Mouse (Mus musculus) embryo, embryonic 9.5 days (tissue): Measurements from ENCODE around the gene Cep78.

Source experiments
- DNase-seq: peaks from one replicate; pipeline ENCODE4 v3.0.0-alpha.2; 2017; ENCODE audit errors: extremely low spot score

The Cep78 gene

DNA sequence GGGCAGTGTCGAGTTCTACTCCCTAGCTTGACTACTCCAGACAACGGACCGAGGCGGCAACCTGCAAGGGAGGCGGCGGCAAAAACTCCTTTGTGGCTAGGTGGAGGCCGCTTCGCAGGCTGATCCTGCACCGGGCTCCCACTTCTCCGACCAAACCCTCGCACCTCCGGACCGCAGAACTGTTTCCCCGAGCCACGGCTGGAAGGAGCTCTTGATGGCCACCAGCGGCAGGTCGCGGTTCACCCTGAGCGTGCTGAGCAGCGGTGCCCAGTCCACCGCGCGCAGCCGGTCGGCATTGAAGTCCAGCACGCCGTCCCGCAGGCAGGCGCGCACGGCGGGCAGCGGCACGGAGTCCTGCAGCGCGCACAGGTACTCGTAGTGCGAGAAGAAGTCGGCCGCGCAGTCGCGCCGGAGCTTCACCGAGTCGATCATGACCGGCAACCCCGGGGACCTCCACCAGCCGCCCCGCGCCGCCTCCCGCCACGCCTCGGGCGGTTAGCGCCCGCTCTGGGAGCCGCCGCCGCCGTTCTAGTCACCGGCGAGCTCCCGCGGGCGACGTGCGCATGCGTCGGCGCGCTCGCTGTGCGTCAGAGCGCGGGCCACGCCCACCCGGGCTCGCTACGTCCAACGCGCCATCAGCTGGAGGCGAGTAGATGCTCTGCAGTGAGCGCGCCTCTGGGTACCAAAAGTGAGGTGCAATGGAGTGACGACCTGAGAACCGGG, at the start of gene Cep78:
Cep78 (minus strand) TSS at position 541 of the 723 bp plus-strand sequence.
- peak; percentile 87 for DNase-seq

DNA sequence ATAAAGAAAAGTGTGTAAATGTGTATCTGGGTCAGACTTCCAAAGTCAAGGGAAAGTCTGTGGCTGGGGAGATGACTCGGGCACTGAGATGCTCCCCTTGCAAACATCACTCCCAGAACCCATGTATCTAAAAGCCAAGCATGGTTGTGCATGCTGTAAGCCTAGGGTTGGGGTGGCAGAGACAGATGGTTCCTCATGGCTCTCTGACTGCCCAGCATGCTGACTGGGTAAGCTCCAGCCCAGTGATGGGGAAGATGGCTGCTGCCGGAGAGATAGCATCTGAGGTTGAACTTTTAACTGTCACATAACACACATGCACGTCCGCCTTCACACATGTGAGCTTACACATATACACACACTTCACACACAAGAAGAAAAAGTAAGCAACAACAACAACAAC, 46.5 kb upstream of the Cep78 start:
- DNase-seq: no peak

DNA sequence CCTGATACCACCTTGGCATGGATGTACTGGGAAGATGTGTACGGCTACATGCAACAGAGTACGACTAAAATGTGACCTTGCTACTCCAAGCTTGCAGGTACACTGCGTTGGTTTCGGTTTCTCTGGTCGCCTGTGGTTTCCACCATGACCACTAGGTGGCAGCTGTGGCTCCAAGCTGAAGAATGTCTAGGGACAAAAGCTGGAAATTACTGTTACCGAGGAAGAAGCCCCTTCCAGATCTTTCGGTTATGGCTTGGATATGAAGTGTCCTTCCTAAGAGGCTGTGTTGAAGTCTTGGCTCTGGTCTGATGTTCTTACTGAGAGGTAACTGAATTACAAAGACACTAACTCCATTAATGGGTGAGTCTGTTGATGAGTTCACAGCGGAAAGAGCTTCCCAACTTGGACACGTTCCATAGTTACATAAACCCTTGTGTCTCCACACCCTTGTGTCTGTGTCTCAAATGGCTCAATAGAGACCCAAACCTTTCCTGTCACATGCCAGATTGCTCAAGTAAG, 44.5 kb upstream of the Cep78 start:
- DNase-seq: peak; percentile 32

DNA sequence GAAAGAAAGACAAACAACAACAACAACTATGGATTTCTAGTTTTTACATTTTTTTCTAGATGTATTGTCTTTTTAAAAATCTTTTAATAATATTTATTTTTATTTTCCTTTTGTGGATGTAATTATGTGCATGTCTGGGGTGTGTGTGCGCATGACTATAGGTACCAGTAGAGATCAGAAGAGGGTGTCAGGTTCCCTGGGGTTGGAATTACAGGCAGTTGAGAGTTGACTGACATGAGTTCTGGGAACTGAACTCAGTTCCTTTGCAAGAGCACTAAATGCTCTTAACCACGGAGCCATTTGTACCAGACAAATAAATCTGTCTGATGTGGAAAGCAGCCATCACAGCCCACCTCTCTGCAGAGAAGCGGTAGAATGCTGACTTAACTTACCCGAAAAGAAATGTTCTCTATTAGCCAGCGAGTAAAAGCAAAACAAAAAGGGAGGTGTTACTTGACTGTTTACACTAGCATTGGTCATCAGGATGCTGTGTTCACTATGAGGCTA, 44.0 kb upstream of the Cep78 start:
- DNase-seq: no peak

DNA sequence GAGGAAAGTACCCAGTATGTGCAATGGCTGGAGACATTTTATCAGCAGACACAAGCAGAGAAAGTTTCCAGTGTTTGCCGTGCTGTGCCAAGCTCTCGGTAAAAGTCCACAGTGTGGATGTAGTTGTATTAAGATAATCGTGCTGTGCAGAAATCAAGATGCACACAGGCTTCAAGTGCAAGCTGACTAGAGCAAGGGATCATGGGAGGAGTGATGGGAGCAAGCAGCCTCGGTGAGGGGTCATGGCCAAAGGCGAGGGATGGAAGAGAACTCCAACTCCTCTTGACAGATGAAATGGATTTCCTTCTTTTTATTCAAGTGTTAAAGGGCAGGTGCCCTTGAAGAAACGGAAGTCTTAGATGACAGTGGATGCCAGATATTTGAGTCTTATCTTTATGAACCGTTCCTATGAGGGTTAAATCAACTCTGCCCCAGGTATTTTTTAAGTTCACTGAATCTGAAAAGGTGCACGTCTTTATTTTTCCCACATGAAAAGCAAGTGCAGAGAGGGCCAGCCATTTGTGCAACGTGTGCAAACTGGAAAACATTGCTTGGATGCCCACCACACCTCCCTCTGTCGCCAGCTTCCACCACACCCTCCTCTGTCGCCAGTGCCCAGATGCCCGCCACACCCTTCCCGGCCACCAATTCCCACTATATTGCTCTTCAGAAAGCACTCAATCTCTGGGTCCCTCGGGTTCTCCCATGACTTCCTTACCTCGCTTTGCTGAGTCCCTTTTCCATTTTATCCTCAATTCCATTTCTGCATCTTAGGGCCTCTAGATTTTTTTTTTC, 43.3 kb upstream of the Cep78 start:
- DNase-seq: no peak

DNA sequence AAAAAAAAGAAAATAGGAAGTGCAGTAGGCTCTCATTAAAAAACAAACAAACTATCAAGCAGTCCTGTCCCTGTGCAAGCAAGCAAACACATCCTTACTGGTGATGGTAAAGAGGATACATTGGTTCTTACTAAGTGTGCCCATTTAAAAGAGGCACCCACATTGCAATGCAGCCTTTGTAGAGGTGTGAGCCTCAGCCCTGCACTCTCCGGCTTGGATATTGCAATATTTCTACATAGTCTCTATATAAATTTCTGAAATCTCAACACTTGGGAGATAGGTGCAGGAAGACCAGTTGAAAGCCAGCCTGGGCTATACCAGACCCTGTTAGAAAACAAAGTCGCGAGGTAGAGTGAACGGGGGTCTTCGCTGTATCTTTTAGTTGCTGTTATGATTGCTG, 41.5 kb upstream of the Cep78 start:
- DNase-seq: no peak

DNA sequence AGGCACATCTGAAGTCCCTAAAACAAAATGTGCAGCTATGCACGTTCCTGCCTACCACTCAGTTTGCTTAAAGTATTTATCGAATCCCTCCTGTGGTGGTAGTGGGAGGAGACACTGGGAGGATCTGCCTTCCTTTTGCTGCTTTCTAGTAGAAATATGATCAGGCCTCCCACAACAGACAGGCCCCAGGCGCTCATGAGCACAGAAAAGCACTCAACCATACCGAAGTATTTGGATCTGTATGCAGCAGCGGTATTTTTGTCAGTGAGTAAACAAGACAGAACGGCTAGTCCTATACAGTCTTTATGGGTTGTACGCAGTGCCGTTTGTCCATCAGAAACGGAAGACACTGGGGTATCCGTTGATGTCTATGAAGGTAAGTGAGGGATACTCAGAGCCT, 37.4 kb upstream of the Cep78 start:
- no peak for DNase-seq

DNA sequence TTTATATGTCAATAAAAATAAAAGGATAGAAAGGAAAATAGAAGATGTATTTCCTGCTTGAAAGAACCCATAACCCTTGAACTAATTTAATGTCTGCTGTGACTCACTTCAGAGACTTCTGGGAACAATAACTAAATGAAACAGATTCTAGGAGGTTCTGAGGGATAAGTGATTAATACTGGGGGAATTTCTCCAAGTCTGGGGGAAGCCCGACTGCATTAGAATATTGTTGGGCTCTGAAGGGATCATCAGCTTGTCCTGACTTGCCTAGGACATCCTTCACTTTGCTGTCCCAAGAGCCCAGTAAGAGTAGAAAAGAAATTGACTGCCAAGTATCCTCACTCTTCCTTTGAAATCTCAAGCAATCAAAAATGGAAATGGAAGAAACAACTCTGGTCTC, 31.4 kb upstream of the Cep78 start:
- no peak for DNase-seq

DNA sequence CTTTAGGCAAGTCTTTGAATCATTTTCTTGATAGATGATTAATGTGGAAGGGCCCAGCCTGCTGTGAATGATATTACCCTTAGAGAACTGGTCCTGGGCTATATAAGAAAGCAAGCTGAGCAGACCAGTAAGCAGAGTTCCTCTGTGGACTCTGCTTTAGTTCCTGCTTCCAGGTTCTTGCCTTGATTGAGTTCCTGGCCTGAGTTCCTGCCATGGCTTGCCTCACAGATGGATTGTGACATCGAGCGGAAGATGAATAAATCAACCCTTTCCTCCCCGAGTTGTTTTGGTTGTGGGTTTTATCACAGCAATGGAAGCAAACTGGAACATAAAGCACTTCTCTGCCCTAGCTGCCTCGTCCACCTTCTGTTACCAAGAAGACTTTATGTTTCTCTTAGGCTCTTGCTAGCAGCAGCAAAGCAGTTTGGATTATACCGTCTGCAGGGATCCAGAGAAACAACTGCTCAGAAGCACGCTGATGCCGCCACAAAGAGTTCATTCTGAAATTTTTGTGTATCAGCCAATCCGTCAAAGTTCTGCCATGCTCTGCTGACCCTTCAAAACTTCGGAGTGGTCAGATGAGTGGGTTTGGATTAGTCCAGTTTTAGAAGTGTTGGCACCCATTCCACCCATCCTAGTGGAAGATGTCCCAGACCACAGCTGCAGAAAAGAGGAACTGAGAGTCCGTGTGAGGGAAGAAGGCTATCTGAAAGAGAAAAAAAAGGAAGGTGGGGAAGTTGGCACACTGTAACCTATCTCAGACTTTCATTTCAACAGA, 30.6 kb upstream of the Cep78 start:
- DNase-seq: no peak

DNA sequence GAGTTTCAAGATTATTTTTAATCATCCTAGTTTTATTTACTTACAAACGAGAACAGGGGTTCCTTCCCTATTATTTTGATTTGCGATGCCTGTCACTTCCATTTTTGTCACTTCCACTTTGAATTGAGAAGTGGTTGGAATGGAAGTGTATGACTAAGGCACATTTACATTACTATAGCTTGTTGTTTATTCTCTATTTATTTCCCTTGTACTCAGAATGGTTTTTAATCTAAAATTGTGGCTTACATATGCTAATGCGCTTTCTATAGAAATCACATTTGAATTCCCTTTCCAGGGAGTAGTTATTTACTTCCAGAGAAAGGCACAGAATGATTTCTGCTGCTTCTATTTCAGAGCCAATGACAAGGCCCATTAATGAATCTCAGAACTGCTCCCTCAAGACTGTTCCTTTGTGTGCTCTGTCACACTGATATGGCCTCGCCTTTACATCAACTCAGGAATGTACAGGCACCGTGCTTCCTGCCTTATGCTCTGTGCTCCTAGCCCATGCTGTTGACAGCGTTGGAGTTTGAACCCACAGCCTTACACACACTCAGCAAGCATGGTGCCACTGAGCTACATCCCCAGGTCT, 25.1 kb upstream of the Cep78 start:
- no peak for DNase-seq

DNA sequence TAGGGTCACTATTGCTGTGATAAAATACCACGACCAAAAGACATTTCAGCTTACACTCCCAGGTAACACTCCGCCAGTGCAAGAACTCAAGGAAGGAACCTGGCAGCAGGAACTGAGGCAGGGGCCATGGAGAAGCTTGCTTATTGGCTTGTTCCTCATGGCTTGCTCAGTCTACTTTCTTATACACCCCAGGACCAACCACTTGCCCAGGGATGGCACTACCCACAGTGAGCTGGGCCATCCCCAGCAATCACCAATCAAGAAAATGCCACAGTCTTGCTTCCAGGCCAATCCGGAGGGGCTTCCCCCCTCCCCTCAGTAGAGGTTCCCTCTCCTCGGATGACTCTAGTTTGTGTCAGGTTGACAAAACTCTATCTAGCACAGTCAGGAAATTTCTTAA, 24.3 kb upstream of the Cep78 start:
- no peak for DNase-seq

DNA sequence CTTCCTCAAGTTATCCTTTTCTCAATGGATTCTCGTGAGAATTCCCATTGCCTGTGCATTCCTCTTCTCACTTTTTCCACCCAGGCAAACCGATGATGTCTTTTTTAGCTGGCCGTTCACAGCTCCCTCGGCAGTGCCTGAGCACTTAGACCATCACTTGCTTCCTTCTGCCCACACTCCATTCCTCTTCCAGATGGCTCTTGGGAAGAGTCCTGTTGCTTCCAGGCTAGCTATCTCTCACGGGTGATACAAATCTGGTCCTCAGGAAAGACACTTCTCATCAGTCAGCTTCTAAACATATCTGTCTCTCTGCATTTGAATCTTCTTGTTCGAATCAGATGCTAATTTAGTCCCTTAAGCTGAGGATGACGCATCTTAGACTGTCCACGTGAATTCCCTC, 22.3 kb upstream of the Cep78 start:
- no peak for DNase-seq

DNA sequence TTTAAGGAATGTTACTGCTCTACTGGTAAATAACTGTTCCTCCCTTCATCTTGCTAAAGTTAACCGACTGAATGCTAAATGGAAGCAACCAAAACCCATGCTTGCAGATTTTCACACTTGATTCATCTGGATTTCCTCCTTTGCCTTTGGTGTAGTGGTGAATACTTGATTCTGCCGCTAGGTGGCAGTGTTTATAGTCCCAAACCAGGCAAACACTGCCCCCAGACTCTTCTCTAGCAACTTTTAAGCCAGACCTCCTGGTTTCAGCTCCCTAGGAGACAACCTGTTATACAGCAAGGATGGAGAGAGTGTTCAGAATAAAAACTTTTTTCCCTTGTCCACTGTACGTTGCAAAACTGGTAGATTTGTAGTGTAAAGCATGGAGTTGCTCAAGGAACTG, 13.4 kb upstream of the Cep78 start:
- DNase-seq: peak; percentile 57

DNA sequence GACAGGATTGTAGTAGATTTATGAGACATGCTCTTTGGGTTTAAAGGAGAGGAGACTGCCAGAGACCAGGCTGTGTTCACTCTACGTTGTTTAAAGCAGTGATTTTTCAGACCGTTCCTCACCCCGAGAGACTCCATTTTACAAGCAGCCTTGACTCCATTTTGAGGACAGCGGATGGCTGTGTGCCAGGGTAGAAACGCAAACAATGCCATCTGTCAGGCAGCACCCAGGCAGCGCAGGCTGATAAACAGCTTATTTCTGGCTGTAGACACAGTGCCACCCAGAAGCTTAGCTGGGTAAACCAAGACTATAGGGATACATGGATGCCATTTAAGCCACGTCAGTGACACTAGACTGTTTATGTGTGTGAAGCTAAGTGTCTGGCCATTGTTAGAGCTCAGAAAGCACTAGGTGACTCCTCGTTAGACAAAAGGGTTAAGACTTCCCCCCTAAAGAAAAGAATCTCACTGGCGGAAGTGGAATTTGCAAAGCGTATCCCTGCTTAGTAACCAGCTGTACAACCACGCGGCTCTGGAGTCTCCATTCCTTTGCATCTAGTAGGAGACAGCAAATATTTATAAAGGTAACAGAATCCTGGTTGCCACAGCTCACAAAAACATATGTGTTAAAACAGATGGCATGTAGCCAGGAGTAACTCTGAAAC, 12.2 kb upstream of the Cep78 start:
- no peak for DNase-seq

DNA sequence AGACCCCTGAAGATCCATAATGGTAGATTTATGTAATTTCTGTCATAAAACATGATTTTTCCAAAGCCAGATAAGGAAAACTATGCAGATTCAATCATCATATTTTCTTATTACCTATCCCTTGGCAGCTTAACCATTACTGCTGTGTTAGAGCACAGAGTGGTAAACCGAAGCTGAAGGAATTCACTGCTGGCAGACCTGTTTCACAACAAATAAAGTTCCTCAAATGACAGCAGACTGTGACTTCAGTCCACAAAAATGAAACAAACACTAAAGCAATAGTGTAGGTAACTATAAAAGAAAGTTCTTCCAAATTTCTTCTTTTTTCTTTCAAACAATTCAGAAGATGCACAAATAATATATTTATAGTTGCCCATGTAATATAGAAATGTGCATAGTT, 5.3 kb upstream of the Cep78 start:
- no peak for DNase-seq

DNA sequence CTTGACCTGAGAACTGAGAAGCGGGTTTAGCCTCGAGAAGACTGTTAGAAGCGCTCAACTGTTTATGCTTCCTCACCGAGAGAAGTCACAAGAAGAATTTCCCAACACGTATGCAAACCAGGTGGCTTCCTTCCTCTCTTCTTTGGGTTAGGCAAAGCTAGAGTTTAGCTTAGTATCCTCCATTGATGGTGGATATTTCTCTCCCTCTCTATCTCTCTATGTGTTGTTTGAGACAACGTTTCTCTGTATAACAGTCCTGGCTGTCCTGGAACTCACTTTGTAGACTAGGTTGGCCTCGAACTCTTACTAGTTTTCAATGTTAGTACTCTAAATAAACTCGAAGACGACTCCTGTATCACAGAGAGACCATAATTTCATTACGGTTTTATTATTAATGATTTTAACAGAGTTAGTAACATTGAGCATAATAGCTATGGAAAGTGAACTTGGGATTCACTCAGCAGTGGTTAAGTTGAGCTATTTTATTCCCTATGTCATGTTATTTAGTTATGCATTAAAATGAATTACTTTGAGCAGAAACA, 454 bp upstream of the Cep78 start:
- DNase-seq: no peak

DNA sequence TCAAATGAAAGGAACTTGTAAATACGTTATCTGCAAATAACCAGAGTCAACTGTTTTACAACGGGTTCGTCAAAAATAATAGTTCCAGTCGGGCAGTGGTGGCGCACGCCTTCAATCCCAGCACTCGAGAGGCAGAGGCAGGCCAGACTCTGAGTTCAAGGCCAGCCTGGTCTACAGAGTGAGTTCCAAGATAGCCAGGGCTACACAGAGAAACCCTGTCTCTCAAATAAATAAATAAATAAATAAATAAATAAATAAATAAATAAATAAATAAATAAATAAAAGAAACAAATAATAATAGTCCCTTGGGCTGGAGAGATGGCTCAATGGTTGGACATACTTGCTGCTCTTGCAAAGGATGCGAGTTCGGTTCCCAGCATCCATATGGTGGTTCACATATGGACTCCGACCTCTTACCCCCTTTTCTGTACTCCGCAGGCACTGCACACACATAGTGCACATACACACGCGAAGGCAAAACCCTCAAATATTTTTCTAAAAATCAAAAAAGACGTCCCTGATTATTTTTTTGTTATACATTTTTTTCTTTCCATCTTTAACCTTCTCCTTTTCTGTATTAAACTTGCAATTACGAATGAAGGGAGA, 947 bp downstream of the Cep78 start:
- no peak for DNase-seq

DNA sequence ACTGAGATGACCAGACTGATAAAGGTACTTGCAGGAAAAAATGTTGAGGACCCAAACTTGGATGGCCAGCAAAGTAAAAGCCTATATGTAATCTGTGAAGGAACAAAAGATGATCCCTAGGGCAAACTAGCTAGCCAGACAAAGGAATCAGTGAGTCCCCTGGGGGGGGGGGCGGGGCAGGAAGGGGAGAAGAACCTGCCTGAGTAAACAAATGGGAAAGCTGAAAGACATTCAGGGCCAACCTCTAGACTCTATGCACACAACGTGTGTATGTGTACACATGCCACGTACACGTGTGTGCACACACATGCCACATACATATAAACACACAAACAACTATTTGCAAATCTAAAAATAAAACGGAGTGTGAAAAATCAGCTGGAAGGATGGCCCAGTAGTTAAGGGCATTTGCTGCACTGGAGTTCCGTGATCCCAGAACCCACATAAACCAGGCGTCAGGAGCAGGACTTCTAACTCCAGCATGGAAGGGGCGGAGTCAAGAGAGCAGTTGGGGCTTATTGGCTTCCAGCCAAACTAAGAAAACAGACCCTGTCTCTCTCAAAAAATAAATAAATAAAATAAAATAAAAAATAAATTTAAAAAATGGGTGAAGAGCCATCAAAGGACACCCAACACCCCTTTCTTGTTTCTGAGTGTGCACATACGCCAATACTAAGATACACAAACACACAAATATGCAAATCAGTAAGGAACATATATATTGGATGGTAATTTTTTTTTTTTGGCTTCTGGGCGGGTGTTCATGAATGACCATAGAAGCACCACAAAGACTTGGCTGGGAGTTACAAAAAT, 1.7 kb downstream of the Cep78 start:
- DNase-seq: peak; percentile 28

DNA sequence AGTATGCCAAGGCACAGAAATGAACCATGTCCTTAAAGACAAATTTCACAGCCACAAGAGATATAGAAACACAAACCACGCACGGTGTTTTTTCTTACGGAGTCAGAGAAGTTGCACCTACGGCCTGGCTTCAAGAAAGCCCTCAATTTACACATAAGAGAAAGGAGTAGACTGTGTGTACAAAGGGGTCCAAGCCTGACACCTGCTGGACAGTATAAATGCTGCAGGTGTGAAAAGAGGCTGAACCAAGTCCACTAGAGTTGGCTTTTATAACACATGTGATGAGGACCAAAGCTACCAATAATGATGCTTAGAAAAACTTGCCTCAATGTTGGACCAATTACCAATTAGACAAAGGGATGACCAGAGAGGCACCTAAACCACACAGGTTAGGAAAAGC, 2.9 kb downstream of the Cep78 start:
- peak; percentile 55 for DNase-seq

DNA sequence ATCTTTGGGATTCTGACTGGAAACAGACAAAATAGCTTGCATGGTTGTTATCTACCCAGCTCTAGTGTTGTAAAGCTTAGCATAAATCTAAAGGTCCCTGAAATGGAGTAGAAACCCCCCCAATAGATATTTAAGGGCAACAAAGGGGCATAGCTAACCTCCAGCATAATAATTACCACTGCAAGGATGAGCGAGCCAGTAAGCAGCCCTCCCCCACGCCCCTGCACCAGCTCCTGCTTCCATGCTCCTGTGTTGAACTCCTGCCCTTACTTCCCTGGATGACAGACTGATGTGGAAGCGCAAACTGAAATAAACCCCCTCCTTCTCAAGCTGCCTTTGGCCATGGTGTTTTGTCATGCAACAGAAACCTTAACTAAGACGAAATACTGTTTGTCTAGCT, 11.4 kb downstream of the Cep78 start:
- DNase-seq: no peak
